Mouse (Mus musculus): ENCODE results near the gene Ago3. TPM values are rescaled to one million over a fixed set of nuclear protein-coding genes. Genes with fewer than 3 reads are reported as not detected.

Ago3 gene
- total RNA-seq, 2 experiments from 2014 or later = 19.6 to 20.3 TPM

DNA sequence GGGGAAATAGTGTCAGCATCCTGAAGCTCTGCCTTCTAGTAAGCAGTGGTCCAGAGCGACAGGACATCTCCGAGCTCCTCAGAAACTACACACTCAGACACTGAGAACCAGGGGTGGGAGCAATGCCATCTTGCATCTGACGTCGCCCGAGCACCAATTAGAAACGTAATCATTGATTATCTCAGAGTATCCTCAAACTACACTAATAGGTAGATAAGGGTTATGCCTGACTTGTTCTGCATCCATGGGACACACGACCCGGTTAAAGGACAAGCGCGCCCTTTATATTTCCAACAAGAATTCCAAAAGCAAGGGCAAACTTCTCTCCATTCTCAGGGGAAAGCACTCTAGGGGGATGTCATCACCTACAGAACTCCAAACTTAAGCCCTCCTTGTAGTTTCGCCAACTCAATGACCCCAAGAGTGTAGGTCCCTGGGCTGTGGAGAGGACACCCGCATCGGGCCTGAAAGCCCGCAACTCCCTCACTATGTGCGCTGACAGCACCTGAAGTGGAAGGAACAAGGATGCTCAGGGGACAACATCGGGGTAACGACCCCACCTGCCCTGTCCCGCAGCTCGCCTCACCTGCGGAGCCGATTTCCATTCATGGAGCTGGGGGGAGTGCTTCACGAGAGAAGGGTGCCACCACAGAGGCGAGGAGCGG, 542 bp downstream of the Ago3 start:
- DNase-seq (ENCODE audit: low spot score in 2 of 2) = no peak

DNA sequence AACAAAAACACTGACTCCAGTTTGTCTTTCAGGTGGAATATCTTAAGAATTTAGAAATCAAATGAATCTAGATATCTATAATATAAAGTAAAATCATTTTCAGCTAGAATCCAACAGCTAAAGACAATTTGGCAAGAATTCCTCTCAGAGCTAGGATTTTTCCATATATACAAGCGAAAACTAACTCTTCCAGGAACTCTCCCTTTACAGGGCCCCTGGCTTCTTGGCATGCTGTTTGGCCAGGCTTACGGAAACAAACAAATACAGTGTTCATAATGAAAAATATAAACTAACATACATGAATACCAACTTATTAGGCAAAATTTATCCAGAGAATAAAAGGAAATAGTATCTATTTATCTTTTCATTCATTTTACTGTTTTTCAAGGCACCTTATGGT, 5.5 kb downstream of the Ago3 start:
- no peak for DNase-seq (ENCODE audit: low spot score in 2 of 2)

DNA sequence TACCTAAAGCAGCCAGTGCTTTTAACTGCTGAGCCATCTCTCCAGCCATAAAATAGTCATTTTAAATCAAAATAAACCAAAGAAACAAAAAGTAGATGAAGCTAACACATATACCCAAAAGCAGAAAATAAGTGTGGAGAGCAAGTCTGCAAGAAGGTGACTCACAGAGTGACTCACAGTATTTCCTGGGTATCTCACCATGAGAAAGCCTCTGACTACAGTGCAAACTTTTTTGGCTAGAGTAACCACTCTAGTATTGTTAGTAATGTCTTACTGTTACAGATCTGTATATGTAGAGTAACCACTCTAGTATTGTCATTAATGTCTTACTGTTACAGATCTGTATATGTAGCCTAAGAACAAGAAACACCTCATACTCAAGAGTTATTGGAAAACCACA, 13.6 kb downstream of the Ago3 start:
- no peak for DNase-seq (ENCODE audit: low spot score in 2 of 2)

DNA sequence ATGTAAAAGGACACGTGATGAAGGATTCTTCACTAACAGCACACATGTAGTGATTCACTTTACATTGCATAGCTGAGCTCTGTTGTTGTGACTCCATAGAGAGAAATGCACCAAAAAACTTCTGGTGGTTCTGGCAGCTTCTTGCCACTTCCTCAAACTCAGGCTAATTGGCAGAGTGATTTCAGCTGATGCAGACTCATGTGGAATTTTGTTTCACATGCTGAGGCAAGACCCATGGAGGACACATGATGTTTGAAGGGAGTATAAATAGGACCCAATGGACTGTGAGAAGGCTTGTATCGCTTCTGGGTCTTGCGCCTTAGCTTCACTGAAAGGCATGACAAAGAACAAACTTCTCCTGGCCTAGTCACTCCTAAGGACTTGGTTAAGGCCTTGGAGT, 16.8 kb downstream of the Ago3 start:
- no peak for DNase-seq (ENCODE audit: low spot score in 2 of 2)

DNA sequence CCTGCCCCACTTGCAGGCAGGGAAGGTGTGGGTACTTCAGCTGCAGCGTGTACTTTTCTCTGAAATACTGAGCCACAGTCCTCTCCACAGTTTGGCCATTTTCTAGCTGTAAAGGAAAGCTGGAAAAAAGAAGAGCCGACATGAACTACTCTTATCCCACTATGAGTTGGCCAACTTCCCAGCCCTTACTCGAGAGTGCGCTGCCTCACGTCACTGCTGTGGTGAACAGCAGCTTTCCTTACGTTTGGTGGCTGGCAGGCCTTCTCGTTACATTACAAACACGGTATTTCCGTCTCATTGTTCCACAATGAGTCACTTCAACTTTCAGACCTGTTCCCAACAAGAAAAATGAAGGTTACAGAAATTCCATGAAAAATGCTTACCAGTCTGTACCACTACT, 57.9 kb downstream of the Ago3 start:
- no peak for DNase-seq (ENCODE audit: low spot score in 2 of 2)

DNA sequence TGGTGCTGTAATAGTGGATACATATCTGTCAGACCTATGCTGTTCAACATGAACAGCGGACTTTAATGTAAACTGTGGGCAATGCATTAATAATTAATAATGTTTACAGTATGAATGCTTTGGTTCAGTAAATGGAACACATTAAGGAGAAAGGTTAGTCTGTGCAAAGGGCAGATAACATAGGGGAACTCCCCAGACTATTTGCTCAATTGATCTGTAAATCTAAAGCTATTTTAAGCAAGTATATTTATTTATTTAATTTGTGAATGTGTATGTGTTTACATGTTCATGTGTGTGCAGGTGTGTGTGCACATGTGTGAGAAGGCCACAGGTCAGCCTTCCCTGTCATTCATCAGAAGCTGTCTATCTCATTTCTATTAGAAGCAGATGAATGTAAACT, 69.3 kb downstream of the Ago3 start:
- DNase-seq (ENCODE audit: low spot score in 2 of 2) = no peak

DNA sequence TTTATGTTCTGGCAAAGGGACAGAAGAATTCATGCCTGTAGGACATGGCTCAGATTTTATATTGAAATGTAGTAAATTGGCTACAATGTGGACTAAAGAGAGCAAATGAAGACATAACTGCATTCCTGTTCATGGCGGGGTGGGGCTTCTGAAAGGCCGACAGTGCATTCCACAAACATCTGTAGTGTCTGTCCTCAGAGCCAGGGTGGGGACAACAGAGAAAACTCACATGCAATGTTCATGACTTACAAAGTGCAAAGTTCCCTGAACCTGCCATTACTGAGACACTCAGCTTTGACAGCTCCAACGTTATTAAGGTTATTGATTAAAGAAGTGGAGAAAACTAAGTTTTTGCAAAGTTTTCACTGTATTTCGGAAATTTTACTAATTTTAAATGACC, 85.9 kb downstream of the Ago3 start:
- no peak for DNase-seq (ENCODE audit: low spot score in 2 of 2)

DNA sequence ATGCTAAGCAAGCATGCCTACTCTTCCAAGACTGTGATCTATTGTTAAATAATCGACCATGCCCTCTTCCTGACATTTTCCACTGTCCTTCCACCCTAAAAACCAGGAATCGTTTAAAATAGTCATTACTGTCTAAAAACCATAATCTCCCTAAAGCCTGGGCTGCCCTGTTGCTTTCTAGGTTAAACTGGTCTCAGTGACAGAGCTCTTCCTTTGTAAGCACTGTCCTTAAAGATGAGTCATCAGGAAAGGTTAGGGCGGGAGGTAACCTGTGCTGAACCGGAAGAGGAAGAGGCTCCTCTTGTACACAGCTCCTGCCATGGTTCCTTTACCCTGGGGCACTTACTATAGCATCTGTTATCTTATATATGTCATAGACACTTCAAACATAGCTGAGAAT, 89.9 kb downstream of the Ago3 start:
- no peak for DNase-seq (ENCODE audit: low spot score in 2 of 2)

DNA sequence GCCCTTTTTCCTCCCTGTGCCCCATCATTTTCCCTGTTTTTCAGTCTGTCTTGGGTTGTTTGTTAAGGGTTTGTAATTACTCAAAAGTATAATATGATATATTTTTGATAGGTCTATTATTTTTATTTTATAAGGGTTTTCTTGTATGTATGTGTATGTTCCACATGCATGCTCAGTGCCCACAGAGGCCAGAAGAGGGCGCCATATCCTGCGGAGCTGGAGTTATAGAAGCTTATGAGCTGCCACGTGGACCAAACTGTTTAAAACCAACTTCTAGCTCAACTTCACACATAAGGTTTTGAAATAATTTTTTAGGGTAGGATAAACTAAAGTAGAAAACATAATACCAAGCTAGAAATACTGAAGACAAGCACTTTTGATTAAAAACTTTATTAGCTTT, 97.0 kb downstream of the Ago3 start:
- DNase-seq (ENCODE audit: low spot score in 2 of 2) = no peak

DNA sequence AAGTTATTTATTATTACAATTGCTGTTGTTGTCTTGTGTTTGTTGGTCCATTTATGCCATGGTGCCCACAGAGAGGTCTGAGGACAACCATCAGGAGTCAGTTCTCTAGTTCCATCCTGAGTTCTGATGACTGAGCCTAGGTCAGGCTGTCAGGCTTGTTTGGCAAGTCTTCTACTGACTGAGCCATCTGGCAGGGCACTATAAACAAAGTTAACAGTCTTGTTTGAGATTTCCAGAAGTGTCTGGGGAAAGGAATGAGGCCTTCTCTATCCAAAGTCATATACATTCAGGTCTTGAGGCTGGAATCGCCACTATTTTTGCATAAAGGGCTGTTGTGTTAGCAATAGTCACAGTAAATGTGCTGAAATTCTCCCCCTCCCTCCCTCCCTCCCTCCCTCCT, 97.6 kb downstream of the Ago3 start:
- DNase-seq (ENCODE audit: low spot score in 2 of 2) = no peak

DNA sequence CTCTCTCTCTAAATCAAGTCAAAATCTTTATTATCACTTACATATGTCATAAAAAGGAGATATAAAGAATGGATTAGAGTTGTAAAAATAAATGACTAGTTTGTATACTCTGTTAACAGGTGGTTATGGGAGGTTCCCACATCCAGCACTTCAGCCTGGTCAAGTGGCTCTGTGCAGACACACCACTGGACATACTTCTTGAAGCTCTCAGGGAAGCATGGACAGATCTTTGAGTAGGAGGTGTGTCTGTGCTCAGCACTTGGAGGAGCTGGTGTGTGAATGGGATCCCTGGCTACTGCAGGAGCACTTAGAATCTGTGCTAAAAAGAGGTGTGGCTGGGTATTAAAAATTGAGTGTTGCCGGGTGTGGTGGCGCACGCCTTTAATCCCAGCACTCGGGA, 99.1 kb downstream of the Ago3 start:
- DNase-seq (ENCODE audit: low spot score in 2 of 2) = no peak

DNA sequence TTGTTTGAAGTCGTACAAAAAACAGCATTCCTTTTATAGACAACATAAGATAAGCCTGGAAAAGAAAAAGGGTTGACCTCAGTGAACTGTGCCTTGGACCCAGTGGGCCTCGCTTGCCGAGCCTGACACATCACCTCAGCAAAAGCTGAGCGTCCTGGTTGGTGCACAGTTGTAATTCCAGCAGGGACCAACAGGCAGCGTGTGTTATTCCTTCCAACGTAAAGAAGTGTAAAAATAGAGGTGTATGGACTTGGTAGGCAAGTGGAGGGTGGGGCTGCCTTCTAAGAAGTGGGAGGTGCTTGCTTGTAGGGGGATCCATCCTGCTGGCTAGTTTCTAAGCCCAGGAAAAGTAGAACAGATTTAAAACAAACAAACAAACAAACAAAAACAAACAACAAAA, 103.3 kb downstream of the Ago3 start:
- DNase-seq (ENCODE audit: low spot score in 2 of 2) = peak in 1 of 2 experiments; percentile 14

DNA sequence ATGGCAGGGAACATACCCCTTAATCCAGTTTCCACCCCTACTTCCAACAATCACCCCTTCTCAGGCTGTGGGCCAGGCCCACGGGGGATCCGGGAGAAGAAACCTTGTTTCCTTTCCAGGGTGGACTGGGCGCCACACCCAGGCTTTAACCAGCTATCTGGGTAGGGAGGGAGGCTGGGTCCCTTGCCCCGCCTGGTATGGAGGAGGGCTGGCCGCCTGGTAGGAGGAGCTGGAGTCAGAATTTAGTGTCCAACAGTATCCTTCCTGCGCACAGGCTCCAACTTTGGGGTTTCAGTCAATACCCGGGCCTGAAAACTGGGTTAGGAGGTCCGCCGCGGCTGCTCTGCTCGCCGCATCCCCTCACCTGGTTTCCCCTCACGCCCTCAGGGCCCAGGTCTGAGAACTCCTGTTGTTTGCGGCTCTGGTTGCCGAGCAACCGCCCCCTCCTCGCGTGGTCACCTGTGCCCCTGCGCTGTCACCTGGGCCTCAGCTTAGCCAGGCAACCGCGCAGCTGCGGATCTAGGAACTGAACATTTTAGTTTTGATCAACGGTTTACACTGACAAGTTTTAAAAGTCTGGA, 104.0 kb downstream of the Ago3 start, which contains the start of gene Tekt2:
Tekt2 (minus strand) TSS at position 408 of the 581 bp plus-strand sequence.
- DNase-seq (ENCODE audit: low spot score in 2 of 2) = peak in 1 of 2 experiments; percentile 23

DNA sequence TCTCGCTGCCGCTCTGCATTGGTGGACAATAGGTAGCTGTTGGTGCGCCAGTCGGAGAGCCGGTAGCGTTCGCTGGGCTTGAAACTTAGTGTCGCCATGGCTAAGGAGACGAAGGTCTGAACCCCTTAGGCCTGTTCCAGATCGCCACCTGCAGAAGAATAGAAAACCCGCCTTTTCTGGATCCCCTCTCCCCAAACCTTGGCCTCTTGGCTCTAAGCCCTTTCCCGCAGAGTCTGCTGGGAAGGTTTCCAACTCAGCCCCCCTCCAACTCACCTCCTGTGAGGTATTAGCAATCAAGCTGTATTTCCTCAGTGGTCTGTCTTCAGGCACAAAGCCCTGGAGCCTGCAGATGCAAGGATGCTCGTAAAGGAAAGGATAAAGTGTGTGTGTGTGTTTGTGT, 104.5 kb downstream of the Ago3 start:
- no peak for DNase-seq (ENCODE audit: low spot score in 2 of 2)

DNA sequence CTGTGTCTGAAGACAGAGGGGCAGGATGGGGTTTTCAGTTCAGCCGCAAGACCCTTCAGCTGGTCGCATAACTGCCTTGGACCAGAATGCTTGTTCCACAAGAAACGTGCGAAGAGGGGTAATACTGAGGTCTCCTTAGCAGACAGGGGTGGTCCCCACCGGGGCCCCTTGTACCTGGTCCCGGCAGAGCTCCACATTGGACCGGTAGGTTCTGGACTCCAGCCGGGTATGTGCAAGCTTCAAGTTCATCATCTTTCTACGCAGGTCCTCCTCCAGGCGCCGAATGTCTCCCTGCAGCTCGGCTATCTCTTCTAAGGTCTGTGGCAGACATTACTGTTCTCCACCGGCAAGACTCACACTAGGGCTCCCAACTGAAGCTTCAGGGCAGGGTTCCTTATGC, 106.7 kb downstream of the Ago3 start:
- DNase-seq (ENCODE audit: low spot score in 2 of 2) = no peak

DNA sequence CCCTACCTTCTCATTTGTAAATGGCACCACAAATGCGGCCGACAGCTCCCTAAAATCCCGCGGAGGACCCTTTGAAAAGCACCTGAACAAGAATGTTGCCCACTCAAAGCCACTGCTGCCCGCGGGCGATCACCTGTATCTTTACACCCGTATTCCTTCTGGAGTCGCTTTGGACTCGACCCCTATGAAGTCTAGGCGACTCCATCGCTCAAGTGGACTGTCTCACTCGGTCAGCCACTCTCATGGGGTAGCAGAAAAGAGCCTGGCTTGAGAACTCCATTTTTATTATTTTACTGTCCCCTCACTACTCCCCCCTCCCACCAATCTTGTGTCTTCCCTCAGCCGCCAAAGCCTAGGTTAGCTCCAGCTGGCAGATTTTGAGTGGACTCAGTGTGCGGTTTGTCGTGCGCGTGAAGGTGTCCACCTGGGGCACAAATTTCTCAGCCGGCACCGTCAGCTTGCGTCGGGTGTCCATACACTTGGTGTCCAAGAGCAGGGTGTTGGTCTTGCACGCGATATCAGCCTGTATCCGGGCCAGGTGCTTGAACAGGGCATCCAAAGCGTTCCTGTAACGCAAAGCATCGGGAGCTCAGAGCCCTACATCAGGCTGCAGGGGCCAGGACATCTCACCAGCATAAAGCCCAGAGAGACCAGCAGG, 107.4 kb downstream of the Ago3 start:
- DNase-seq (ENCODE audit: low spot score in 2 of 2) = no peak

DNA sequence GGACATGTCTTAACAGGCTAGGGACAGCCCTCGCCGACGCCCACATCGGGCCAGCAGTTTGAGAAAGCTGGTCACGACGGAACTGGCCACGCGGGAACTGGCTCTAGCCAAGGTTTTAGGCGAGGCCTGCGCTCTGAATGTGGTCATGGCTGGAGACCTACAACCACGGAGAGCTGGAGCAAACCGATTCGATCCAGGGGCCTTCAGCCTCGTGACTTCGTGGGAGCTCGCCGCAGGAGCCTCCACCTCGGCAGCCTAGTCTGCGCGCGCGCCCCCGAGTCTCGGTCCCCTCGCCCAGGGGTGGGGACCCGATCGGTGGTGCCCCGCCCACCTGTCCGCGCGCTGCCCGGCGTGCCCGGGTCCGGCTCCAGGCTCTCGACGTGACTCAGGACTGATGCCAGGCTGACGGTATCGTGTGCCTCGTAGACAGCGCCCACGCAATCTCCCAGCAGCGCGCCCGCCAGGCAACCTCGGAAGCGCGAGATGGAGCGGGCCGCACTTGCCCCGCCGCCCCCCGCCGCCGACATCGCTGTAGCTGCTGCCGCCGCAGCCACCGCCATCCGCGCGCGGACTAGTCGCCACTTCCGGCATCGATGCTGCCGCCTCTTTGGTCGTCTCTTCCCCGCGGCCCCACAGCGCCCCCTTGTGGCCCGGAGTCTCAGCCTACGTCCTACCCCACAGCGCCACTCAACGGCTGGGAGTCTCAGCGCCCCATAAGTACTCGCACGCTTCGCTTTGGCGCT, 108.1 kb downstream of the Ago3 start, which contains the start of gene Adprhl2:
Adprhl2 (minus strand) TSS at position 593 of the 743 bp plus-strand sequence.
- DNase-seq (ENCODE audit: low spot score in 2 of 2) = peak; percentile 100

DNA sequence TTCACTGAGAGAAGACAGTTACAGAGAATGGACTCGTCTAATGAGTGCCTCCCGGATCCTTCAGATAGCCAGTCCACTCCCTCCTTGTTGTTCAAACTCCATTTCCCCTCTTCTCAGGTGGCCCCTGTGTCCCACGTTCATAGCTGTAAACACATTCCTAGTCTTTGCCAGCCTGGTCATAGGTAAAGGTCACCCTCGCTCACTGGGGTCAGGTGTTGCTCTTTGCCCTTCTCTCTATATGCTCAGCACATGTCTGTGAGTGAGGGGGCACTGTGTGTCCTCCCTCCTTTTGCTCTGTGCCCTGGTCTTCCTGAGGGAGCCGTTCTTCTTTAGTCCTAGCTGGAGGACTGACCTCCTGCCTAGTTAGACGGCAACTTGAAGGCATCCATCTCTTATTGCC, 109.5 kb downstream of the Ago3 start:
- no peak for DNase-seq (ENCODE audit: low spot score in 2 of 2)

DNA sequence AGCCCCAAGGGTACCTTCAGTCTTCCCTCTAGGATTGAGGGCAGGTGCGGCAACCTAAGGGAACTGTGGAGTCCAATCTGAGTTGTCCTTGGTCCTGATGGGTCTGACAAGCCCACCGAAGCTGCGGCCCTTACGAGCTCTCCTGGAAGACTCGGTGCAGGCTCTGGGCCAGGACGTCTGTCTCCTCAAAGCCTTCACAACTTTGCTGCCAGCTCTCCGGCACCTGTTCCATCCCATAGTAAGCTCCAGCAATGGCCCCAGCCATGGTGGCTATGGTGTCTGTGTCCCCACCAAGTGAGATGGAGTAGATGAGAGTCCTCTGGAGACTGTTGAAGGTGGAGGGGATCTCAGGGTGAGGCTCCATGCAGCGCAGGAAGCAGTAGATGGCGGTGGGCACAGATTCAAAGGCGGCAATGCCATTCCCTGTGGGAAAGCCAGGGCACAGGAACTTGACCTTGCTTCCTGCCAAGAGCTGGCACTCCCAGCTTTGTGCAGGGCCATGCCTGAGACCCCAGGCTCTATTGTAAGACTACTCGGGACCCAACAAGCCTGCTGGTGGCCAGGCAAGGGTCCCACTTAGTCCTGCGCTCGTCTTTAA, 112.8 kb downstream of the Ago3 start:
- no peak for DNase-seq (ENCODE audit: low spot score in 2 of 2)

DNA sequence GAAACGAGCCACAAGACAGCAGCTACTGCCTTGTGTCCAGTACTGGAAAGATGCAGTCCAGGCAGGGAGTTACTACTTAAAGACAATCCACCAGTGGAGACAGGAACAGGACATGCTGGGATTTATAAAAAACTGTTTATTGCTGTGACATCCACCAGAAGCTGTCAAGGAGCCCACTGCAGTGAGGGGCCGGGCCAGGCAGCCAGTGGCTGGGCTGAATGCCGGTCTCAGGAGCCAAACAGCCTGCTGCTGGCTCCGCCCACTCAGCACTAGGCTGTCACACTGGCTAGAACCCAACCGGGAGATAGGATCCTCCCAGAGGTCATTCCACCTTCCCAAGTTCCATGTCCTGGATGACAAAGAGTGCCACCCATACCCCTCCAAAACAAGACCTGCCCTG, 113.4 kb downstream of the Ago3 start:
- no peak for DNase-seq (ENCODE audit: low spot score in 2 of 2)

DNA sequence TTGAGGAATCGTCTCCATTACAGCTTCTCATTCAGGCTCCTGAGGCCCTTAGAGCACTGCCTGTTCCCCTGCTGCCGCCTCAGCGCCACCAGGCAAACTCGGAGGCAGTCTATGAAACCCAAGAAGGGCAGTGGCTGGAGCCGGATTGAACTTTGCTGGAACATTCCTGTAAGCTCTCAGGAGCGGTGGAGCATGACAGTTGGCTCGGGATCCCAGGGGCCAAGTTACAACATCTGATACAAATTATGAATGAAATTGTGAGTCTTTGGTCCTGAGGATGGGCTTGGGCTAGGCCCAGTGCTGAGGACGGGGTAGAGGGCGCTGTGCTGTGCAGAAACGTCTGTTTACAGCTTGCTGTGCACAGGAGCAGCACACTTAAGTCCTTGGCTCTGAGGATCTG, 115.0 kb downstream of the Ago3 start:
- no peak for DNase-seq (ENCODE audit: low spot score in 2 of 2)

DNA sequence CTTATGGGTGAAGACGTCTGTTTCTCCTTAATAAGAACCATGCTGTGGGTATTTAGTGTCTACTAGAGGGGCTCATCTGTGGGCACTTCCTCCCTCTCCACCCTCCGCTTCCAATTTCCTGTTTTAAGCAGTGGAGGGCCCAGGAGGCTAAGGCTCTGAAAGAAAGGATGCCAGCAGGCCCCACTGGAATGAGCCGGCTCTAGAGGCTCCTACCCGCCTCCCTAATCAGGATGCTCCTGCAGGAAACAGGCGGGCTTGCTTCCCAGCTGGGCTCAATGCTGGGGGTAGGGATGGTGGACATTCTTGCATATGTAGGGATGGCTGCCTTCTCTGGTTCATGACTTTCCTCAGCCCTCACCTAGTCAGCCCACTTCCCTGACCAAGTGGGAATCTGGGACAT, 116.2 kb downstream of the Ago3 start:
- DNase-seq (ENCODE audit: low spot score in 2 of 2) = no peak
